Mouse (Mus musculus) spleen, adult 12 weeks (tissue): ENCODE data around the gene Hmgb4.

ENCODE experiments used
- DNase-seq: peaks from one replicate; pipeline ENCODE4 v3.0.0; 2022; ENCODE audit warnings: low spot score

Gene Hmgb4

DNA sequence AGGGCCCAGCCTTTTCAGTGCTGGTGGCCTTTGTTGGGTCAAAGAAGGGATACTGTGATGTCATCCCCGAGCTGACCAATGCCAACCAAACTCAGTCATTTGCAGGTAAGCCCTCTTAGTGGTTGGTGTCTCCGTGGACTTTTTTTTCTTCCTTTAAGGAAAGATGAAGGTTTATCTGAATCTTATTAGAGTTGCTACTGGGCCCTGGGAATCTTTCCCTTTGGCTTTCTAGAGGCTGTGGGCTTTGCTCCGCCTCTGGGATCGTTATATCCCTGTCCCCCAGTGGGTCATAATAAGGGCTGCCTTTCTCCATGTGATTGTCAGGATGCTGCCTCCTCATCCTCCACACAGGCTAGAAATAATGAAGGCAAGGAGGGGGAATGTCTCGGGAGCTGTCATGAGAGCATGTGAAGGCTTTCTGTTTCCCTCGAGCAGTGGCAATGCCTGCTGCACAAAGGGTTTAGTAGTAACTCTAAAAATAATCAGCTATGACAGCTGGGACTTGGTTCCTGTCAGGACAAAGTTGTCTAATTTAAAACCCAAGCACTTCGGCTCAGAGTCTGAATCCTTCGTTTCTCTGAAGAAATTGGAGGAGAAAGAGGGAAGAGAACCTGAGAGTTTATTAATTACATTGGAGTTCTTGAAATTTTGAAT is at the start of gene Hmgb4:
TSS of gene Hmgb4 (minus strand) at position 51 of the 654 bp plus-strand sequence.
- no peak for DNase-seq

DNA sequence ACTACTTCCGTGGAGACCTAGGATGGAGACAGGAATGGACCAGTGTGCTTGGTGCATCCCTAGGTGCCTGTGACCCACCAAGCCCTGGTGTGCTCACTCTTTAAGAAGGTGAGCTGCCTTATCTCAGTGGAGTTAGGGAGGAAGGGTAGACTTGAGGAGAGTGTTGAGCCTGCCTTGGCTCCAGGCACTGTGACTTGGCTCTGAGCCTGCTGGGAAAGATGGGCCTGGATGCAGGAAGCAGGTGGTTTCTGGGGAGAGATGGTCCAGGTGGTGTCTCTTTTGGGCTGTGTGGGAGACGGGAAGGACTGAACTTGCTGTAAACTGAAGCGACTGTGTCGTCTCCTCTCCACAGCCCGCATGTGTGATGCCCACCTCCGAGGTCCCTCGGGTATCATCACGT is 45.3 kb upstream of the Hmgb4 start:
- DNase-seq: no peak

DNA sequence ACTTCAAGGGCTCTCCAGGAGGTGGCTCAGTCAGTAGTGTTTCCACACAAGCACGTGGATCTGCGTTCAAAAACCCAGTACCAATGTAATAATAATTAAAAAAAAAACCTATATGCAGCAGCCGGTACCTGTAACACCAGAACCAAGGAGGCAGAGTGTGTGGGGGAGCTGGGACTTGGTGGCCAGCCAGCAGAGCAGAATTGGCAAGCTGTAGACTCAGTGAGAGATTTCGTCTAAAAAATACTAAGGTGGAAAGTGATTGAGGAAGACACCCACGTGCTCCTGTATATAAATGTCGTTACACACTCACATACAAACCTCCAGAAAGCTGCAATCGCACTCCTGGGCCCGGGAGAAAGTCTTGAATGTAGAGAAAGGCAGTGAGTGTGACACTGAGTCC is 43.3 kb upstream of the Hmgb4 start:
- DNase-seq: no peak

DNA sequence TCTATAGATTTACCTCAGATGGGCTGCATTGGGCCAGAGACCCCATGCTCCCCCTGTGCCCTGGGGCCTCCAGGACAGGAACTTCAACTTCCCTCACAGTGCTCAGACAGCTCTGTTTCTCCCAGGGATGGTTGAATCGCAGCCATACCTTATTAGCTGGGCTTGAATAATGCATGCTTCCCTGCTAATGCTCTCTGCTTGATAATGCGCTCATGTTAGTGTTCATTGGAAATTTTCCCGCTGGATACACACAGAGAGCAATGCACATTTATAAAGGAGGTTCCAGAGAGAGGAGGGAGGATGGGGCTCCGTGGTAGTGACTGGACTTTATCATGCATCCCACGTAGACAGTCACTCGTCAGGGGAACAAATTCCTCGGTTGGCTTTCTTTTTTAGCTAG is 27.3 kb upstream of the Hmgb4 start:
- no peak for DNase-seq

DNA sequence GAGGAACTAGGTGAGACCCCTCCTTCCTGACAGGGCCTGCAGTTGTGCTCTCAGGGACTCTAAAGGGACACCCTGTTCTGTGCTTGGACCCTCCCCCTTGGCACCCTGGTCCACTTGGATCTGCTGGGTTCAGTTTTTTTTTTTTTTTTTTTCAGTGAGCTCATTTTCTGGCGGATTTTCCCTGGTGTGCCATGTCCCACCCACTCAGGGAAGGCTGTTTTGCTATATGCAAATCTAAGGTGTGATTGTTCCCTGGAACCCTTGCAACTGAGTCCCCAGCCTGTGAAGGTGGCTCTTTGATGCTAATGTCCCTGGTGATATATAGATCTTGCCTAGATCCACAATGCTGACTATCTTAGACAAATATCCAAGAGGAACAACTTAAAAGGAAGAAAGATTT is 24.3 kb upstream of the Hmgb4 start:
- no peak for DNase-seq

DNA sequence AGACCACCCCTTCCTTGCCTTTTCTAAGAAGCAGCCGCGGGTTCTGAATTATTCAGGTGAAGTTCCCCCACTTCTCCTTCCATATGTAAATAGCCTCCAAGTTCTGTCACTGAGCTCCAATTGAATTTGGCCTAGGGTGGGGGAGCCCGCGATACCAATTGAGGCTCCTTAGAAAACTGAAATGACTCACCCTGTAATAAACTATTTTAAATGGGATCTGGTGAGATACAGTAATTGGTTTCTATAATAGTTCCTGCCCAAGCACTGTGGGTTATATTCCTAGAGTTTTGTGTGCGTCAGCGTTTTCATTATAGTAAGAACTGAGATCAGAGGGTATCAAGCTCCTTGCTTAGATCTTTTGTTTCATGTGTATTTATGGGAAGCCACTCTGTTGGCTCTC is 14.8 kb upstream of the Hmgb4 start:
- DNase-seq: no peak

DNA sequence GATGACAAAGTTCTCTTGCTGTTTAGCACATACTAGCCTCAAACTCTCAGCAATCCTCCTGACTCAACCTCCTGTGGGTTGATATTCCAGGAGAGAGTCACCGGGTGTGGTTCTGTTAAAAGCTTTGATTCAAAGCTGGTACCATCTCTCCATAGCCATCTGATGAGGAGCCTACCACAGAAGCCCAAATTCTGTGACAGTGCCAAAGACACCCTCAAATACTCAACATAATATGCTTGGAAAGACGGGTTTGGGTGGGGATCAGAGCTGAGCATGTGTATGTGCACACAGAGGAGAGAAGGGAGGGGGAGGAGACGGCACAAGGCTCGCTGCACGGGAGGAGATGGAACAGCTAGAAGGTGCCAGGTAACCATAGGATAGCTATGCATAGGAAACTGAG is 14.4 kb upstream of the Hmgb4 start:
- no peak for DNase-seq

DNA sequence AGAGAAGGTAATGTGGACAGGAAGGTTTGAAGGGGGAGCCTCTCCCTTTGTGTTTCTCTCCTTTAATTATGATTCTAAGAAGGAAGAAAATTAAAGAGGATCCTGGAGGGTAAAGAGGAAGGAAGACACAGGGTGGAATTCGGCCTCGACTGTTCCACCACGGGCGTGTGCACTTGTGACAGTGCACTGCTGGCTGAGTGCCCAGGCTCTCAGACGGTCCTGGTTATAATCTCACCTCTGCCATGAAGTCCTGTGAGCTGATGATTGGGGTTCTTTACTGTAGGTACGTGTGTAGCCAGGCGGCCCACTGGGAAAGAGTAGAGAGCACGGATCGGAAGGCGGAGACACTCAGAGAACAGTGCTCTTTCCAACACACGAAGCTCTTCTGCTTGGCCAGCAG is 12.4 kb upstream of the Hmgb4 start:
- DNase-seq: no peak

DNA sequence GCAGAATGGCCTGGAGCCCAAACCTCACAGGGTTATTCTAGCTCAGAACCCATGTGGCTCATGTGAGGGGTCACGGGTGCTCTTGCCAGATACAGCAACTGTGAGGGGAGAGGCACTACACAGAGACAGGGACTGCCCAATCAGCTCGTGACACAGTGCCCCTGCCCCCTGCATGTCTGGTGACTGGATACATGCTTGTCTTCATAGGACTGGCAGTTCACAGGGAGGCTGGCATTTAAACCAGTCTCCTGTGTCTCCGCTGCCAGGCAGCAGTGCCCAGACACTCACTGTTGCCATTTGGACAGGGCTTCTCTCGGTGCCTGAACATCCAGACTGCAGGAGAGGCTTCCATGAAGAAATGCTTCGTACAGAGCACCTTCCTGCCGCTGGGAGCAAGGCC is 11.7 kb upstream of the Hmgb4 start:
- no peak for DNase-seq

DNA sequence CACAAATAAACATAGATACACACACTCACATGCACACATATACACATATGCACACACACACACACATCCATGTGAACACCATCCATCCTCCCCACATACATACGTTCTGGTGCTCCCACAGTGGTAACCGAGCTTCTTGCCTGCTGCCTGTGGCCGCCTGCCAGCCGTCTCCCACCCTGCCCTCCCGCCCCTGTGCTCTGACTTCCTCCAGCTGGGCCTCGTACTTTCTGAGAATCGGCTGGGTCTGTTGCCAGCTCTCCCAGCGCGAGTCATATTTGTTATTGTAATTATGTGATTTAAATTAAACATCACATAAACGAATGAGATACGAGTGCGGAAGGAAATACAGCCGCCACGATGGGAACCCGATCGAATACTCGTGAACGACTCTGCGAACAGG is 10.2 kb upstream of the Hmgb4 start:
- DNase-seq: no peak

DNA sequence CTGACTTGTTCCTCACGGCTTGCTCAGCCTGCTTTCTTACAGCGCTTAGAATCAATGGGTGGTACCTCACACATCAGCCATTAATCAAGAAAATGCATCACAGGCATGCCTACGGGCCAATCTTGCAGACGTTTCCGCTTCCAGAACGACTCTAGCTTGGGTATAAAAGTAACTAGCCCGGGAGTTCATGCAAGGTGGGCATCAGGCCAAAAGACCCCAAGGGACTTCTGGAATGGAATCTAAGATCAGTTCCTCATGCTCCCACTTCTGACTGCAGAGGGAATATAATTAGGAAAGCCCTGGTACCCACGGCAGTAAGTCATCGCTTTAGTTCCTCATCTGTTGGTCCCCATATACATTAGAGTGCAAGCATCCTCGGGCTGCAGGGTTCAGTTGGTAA is 9.4 kb upstream of the Hmgb4 start:
- no peak for DNase-seq

DNA sequence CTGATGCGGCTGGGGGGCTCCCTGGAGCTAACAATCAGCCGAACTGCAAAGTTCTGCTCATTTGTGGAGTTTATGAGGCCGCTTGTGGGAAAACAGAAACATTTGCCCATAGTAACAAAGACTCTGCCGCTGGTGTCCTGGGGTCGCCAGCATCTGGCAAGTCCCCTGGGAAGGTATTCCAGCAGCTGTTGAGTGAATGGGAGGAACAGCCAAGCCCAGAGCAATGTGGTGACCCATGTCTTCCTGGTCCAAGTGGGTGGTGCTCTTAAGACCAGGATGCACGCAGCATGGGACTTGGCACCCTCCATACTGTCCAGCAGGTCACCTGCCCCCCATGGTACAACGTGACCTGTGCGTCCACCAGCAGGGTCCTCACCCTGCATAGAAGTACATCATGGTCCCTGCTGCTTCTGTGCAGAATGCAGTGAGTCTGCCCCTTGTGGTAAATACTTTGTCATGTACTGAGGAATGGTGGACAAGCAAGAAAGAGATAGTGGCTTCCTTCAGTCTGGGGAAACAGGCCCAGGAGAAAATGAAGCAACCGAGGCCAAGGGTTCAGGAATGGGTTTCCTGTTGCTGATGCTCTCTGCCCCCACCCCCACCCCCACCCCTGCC is 8.6 kb upstream of the Hmgb4 start:
- no peak for DNase-seq

DNA sequence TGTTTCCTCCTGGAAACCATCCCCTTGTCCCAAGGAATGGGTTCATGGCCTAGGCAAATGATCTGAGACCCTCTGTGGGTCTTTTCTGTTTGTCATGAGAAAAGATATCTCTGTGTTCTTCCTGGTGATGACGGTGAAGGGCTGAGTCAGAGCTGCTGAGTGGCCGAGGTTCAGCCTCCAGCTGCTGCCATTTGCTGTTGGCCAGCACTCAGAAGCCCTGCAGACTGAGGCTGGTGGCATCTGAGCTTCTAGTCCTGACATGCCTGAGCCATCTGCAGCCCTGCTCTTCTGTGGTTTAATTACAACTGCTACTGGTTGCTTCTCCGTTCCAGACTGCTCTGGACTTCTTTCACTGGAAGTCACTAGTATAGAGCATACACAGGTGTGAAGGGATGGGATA is 4.6 kb upstream of the Hmgb4 start:
- DNase-seq: no peak

DNA sequence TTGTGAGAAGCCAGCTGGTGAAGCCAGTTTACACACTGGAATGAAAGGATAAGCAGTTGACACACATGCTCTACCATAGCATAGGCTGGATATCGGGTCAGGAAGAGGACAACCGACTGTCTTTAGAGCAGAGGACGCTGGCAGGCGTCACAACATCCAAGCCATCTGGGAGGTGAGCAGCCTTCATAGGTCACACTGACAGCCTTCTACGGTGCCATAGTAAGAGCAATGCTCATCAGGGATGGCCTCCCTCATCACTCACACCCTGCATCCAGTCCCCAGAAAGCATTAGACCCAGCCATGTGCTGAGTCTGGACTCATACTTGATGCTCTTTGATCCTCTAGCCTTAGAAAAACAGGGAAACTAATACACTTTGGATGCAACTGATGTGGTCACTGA is 3.7 kb upstream of the Hmgb4 start:
- no peak for DNase-seq

DNA sequence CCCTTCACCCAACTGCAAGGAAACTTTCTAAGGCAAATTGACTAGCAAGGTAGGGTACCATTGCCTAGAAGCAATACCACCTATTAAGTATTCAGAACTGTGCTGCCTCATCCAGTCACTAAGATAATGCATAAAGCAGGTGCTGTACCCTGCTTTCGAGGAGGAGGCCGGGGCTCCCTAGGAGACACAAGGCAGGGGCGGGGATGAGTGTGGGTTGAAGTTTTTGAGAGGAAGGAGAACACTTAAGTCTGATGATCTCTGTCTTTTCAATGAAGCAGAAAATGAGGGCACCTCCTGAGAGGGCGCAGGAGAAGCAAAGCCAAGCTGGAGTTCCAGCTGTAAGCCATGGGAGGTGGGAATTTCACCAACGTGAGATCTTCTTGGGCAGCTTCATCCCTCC is 1.5 kb downstream of the Hmgb4 start:
- no peak for DNase-seq

DNA sequence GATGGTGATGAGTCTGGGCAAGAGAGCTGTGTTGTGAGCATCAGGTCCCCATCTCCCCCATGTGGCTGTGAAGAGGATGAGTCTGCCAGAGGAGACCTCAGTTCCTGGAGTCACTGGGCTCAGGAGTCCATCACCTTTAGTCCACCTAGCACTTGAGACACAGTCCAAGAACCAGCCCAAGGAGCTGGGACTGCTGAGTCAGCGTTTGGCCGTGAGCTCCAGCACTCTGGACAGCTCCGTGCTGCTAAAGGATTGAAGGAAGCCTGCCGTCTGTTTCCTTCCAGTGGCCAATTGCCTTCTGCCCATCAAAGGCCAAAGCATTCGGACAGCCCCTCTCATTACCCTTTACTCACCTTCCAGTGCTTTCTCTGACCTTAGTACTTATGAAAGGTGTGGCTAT is 12.1 kb downstream of the Hmgb4 start:
- no peak for DNase-seq

DNA sequence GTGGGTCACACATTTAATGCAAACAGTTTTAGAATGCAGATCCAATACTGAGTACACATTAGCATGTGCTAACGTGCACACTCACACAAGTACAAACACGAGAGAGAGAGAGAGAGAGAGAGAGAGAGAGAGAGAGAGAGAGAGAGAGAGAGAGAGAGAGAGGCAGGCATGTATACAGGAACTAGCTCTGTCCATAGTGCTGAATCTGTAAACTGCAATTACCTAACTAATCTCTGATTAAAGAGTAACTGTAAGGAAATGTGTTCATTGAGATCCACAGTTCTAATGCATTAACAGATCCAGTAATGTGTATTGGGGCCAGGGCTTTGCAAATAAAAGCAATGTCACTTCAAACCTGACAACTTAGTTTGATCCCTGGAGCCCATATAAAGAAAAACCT is 15.6 kb downstream of the Hmgb4 start:
- DNase-seq: no peak

DNA sequence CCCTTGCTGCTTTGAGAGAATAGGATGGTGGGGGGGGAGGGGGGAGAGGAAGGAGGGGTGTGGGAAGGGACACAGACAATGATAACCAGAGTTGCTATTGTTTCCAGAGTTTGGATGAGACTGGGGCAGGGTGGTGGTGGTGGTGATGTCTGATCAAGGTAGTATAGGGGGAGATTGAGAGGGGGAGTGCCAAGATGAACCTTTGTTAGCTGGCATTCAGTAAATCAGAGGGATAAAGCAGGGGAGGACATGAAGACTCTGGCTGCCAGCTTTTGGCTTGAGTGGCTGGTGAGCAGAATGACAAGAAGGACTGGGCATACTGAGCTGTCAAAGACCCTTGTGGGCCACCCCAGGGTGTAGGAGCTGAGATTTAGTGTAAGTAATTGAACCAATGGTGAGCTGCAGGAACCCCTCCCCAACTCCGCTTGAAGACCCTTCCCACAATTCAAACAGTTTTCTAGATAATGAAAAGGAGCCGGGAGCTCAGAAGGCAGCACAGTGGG is 18.9 kb downstream of the Hmgb4 start:
- no peak for DNase-seq

DNA sequence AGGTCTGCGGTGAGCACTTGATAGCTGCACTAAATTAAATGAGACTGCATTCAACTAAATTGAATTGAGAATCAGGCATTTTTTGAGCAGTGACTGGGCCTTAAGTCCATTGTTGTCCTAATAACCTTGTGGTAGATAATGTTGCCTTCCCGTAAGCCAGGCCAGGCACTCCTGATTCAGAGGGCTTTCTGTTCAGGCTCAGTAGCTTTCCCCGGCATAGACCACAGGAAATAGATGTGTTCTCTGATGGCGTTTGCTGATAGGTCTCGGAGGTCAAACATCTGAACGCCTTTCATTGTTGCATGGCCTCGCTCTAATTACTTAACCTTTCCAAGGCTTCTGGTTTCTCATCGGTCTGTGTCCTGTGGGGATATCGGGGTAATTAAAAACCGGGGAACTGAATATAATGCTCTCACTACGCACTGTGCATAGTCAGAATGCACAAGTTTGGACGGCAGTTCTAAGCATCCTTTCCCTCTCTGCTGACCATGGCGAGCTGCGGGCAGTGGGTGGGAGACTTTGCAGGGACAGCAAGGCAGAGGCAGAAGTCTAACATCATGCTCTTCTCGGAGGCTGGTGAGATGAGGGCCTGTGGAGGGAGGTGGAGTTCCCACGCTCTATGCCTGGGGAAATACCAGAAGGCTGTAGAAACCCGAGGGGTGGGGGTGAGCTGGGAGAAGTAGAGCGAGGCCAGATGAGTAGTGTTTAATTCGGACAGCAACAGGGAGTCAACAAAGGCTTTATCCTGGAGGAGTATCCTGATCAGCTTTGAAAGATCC is 19.5 kb downstream of the Hmgb4 start:
- no peak for DNase-seq

DNA sequence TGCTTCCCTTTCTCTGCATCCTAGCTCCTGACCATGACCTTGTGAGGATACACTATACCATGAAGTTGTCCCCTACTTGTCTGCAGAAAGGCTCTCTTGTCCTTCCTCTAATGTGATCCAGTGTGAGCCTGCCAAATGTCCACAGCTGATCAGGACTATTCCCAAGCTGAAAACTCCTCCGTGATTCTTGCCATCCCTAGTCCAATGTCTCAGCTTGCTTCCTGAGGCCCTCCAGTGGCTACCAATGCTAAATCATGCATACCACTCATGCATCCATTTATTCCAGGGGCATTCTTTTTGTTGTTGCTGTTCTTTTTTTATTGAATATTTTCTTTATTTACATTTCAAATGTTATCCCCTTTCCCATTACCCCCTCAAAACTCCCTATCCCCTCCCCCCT is 21.6 kb downstream of the Hmgb4 start:
- no peak for DNase-seq

DNA sequence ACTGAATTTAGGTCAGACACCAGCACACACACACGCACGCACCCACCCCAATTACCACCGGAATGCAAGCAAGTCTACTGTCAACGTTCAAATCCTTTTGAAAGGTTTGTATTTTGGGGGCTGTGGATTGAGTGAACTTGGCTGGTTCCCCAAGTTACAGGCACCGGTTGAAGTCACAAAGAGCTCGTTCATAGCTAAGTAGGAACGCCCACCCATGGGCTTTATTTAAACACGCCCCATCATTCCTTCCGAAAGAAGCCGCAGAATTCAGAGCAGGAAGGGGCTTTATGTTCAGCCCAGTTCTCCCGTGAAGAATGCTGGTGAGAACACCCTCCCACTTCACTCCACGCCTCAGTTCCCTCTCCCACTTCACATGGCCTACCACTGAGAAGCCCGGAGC is 27.3 kb downstream of the Hmgb4 start:
- no peak for DNase-seq

DNA sequence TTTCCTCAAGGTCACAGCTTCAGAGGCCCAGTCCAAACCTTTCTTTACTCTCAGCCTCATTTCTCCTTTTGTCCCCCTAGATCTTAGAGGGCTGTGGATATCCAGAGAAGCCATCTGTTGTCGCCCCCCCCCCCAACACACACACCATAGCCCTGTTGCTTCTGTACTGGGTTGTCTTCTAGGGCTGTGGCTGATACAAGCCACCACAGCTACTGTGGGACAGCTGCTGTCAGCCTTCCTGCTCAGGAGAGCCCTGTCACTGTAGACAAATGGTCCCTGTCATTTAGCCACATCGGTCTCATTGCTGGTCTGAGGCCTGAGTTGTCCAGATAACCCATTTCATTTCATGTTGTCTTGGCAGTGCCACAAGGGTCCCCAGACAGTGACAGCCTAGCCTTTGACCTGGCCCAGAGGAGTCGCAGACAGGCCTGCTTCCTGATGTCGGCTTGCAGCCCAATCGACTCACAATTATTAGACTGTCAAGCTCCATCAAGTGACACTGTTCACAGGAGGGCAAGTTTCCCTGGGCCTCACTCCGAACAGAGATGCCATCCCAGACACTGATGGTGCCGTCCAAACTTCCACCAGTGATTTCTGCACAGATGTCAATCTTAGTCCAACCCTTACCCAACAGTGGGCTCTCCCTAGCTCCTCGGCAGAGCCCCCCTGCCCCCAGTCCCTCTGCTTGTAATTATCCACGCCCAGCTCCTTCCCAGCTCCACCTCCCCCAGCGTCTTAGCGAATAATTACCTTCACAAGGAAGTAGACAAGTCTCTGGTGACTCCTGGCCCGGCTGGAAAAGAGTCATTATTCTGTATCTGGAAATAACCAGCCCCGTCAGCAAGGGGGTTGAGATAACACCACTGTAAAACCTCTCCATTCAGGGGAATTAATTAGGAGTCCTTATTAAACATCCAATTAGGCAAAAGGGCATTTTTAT is 33.1 kb downstream of the Hmgb4 start:
- DNase-seq: no peak
